Mouse (Mus musculus): Measurements from ENCODE around the gene Kif26a. TPM values are rescaled to one million over a fixed set of nuclear protein-coding genes. Genes with fewer than 3 reads are reported as not detected.

The Kif26a gene
- polyA plus RNA-seq, 1 experiment from 2014 or later: 0.22 TPM

GRCm38 (mm10) chr12:112130957-112131356 is 15.1 kb upstream of the Kif26a start:
- 0 out of 2 replicates have a peak, but pooled peaks have one; percentile 30 for ATAC-seq (ENCODE audit: insufficient read depth)
- whole genome bisulfite sequencing (ENCODE audit: insufficient replicate concordance): 13% methylated on average over 31 of the region's 32 CpGs
- H3K36me3 ChIP-seq (replicated peaks): no peaks in the 10 kb centered on the region
- H3K27ac ChIP-seq (replicated peaks): no peak overlapping the region
- H3K27me3 ChIP-seq: peaks cover 57% of the 10 kb centered on the region
- H3K4me2 ChIP-seq: peak overlapping the region; percentile 72
- no peaks in the 10 kb centered on the region for H3K9me3 ChIP-seq (replicated peaks)
- no peak overlapping the region for H3K9ac ChIP-seq
- peaks cover 4% of the 10 kb centered on the region; the same call in 1 of the 2 replicates for H3K4me1 ChIP-seq (replicated peaks)
- H3K4me3 ChIP-seq (replicated peaks): peak overlapping the region; percentile 62

GRCm38 (mm10) chr12:112140231-112140630 is 5.8 kb upstream of the Kif26a start:
- no peak overlapping the region for H3K4me2 ChIP-seq
- ATAC-seq (ENCODE audit: insufficient read depth): no peak
- H3K4me3 ChIP-seq (replicated peaks): no peak overlapping the region
- H3K27me3 ChIP-seq: peaks cover 49% of the 10 kb centered on the region
- no peak overlapping the region for H3K27ac ChIP-seq (replicated peaks)
- 3% methylated on average over 5 of the region's 5 CpGs for WGBS (ENCODE audit: insufficient replicate concordance)
- peaks cover 8% of the 10 kb centered on the region for H3K4me1 ChIP-seq (replicated peaks)
- H3K9me3 ChIP-seq (replicated peaks): no peaks in the 10 kb centered on the region
- no peaks in the 10 kb centered on the region for H3K36me3 ChIP-seq (replicated peaks)
- H3K9ac ChIP-seq: no peak overlapping the region

GRCm38 (mm10) chr12:112140745-112141144 is 5.3 kb upstream of the Kif26a start:
- peaks cover 12% of the 10 kb centered on the region for H3K4me1 ChIP-seq (replicated peaks)
- H3K4me2 ChIP-seq: no peak overlapping the region
- 21% methylated on average over 7 of the region's 7 CpGs for WGBS (ENCODE audit: insufficient replicate concordance)
- no peaks in the 10 kb centered on the region for H3K36me3 ChIP-seq (replicated peaks)
- ATAC-seq (ENCODE audit: insufficient read depth): no peak
- peaks cover 54% of the 10 kb centered on the region for H3K27me3 ChIP-seq
- no peak overlapping the region for H3K9ac ChIP-seq
- no peak overlapping the region for H3K27ac ChIP-seq (replicated peaks)
- no peak overlapping the region for H3K4me3 ChIP-seq (replicated peaks)
- H3K9me3 ChIP-seq (replicated peaks): no peaks in the 10 kb centered on the region

DNA sequence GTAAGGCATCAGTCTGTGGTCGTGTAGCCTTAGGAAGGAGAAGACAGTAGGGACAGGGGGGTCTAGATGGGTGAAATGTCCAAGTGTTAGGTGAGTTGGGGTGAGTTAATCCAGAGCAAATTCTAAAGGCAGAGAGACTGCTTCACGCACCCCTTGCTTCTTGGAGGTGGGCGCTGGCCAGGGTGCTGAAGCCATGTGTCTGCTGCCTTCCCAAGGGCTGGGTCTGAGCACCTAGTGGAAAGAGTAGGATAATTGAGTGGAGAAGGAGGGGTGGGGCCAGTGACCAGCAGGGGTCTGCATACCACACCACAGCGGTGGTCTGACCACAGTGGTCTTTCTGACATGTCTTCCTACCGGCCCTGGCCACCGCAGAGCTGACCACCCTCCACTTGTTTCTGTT is 4.7 kb upstream of the Kif26a start:
- Histone ChIP-seq H3K4me1 (replicated peaks) (peaks cover 17% of the 10 kb centered on the region), H3K4me2 (no peak overlapping the region), H3K36me3 (replicated peaks) (no peaks in the 10 kb centered on the region), H3K9me3 (replicated peaks) (no peaks in the 10 kb centered on the region), H3K4me3 (replicated peaks) (no peak overlapping the region), H3K9ac (no peak overlapping the region), H3K27ac (replicated peaks) (no peak overlapping the region), H3K27me3 (peaks cover 59% of the 10 kb centered on the region)
- WGBS (ENCODE audit: insufficient replicate concordance): 2% methylated on average over 6 of the region's 6 CpGs
- no peak for ATAC-seq (ENCODE audit: insufficient read depth)

DNA sequence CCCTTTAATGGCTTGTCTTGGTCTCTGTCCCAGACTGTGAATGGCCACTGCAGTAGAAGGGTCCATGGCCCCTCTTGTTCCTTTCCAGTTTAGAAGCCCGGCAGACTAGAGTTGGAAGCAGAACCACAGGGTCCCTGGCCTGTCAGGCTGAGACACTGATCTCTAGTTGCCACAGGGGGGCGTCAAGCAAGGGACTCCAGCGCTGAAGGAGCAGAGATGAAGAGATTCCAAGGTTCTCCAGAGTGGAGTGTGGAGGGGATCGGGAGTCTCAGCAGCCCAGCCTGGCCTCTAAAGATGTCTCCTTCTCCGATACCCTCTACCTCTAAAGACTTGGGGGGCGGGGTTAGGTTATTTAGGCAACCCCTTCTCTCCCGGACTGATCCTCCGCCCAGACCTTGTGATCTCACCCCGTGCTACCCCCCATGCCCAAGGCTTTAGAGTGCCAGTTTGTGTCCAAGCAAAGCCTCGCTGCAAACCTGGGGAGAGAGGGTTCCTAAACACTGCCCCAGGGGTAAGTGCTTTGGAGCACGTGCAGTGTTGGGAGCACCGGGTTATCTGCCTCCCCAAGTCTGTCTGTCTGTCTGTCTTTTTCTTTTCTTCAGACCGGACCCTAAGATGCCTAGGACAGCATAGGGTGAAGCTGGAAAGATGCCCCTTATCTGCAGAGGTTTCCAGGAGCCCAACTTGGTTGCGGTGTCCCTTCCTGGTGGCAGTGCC is 2.7 kb upstream of the Kif26a start:
- no peak overlapping the region for H3K27ac ChIP-seq (replicated peaks)
- H3K4me1 ChIP-seq (replicated peaks): peaks cover 21% of the 10 kb centered on the region
- H3K27me3 ChIP-seq: peaks cover 79% of the 10 kb centered on the region
- H3K36me3 ChIP-seq (replicated peaks): no peaks in the 10 kb centered on the region
- no peak overlapping the region for H3K9ac ChIP-seq
- no peak overlapping the region for H3K4me2 ChIP-seq
- 5% methylated on average over 14 of the region's 14 CpGs for WGBS (ENCODE audit: insufficient replicate concordance)
- no peak overlapping the region for H3K4me3 ChIP-seq (replicated peaks)
- no peak for ATAC-seq (ENCODE audit: insufficient read depth)
- no peaks in the 10 kb centered on the region for H3K9me3 ChIP-seq (replicated peaks)

GRCm38 (mm10) chr12:112143833-112144201 is 2.2 kb upstream of the Kif26a start:
- under 1% methylated on average over 51 of the region's 52 CpGs for WGBS (ENCODE audit: insufficient replicate concordance)
- Histone ChIP-seq H3K9ac (no peak overlapping the region), H3K27ac (replicated peaks) (no peak overlapping the region), H3K9me3 (replicated peaks) (no peaks in the 10 kb centered on the region), H3K4me1 (replicated peaks) (peaks cover 21% of the 10 kb centered on the region), H3K4me3 (replicated peaks) (0 out of 2 replicates have a peak overlapping the region, but pooled peaks have one; percentile 17), H3K36me3 (replicated peaks) (no peaks in the 10 kb centered on the region), H3K27me3 (peaks cover 84% of the 10 kb centered on the region), H3K4me2 (peak overlapping the region; percentile 33; the same call in 1 of the 2 replicates)
- ATAC-seq (ENCODE audit: insufficient read depth): no peak

GRCm38 (mm10) chr12:112144377-112145115 is 1.5 kb upstream of the Kif26a start:
- no peaks in the 10 kb centered on the region for H3K36me3 ChIP-seq (replicated peaks)
- WGBS (ENCODE audit: insufficient replicate concordance): 3% methylated on average over 46 of the region's 46 CpGs
- H3K4me1 ChIP-seq (replicated peaks): peaks cover 21% of the 10 kb centered on the region
- H3K9ac ChIP-seq: no peak overlapping the region
- ATAC-seq (ENCODE audit: insufficient read depth): no peak
- no peak overlapping the region for H3K4me2 ChIP-seq
- no peak overlapping the region for H3K27ac ChIP-seq (replicated peaks)
- 0 out of 2 replicates have a peak overlapping the region, but pooled peaks have one; percentile 17 for H3K4me3 ChIP-seq (replicated peaks)
- H3K27me3 ChIP-seq: peaks cover 84% of the 10 kb centered on the region
- H3K9me3 ChIP-seq (replicated peaks): no peaks in the 10 kb centered on the region

DNA sequence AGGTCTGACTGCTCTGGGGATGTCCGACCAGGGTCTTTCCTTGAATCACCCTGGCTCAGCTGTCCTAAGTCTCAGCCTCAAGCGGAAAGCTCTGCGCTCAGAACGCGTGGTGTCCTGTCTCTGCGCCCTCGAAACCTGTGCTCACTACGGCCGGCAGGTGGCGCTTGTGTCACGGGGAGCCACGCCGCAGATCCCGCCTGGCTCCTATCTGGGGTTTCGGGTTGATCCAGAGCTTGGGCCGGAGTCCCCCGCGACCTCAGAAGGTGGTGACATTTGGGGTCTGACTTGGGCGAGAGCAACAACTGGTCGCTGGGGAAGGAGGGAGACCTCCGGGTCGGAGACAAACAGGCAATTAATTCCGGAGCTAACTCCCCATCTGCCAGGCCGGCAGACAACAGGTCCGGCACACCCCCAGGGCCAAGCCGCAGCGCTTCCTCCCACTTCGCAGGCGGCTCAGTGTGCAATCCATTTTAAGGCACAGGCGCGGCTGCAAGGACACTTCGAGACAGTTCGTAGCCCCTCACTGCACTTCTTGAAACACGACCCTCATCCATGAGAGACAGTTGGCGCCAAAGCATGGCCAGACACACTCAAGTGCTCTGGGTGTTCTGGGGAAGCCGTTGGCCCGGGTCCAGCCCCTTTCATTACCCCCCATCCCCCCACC is 665 bp upstream of the Kif26a start:
- Histone ChIP-seq H3K4me3 (replicated peaks) (peak overlapping the region; percentile 40), H3K27me3 (peaks cover 84% of the 10 kb centered on the region), H3K4me2 (peak overlapping the region; percentile 63), H3K36me3 (replicated peaks) (no peaks in the 10 kb centered on the region), H3K27ac (replicated peaks) (no peak overlapping the region), H3K9me3 (replicated peaks) (no peaks in the 10 kb centered on the region), H3K9ac (no peak overlapping the region), H3K4me1 (replicated peaks) (peaks cover 21% of the 10 kb centered on the region)
- WGBS (ENCODE audit: insufficient replicate concordance): 1% methylated on average over 37 of the region's 37 CpGs
- ATAC-seq (ENCODE audit: insufficient read depth): peak; percentile 30; the same call in 1 of the 2 replicates

DNA sequence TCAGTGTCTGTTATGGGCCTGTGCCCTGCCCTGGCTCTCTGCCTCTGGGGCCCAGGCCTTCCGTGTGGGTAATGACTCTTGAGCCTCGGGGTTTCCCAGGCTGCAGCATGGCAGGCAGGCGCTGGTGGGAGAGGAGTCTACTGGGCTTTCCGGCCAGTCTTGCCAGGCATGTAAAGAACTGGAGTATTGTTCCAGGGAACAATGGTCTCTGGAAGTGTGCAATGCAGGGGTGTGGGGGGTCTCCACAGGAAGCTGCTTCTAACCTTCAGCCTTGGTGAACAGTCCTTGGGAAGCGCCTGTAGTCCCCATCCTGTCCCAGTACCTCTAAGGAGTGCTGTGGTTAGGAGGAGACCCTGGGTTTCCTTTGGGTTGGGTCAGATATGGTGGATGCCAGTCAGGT is 1.4 kb downstream of the Kif26a start:
- 38% methylated on average over 5 of the region's 5 CpGs for WGBS (ENCODE audit: insufficient replicate concordance)
- H3K27me3 ChIP-seq: peaks cover 64% of the 10 kb centered on the region
- H3K36me3 ChIP-seq (replicated peaks): no peaks in the 10 kb centered on the region
- no peak overlapping the region for H3K4me2 ChIP-seq
- H3K4me1 ChIP-seq (replicated peaks): peaks cover 25% of the 10 kb centered on the region
- ATAC-seq (ENCODE audit: insufficient read depth): no peak
- no peak overlapping the region for H3K27ac ChIP-seq (replicated peaks)
- no peak overlapping the region for H3K9ac ChIP-seq
- no peaks in the 10 kb centered on the region for H3K9me3 ChIP-seq (replicated peaks)
- H3K4me3 ChIP-seq (replicated peaks): no peak overlapping the region

GRCm38 (mm10) chr12:112150011-112150410 is 4.0 kb downstream of the Kif26a start:
- WGBS (ENCODE audit: insufficient replicate concordance): 60% methylated on average over 7 of the region's 7 CpGs
- Histone ChIP-seq H3K9ac (no peak overlapping the region), H3K4me3 (replicated peaks) (no peak overlapping the region), H3K4me1 (replicated peaks) (peaks cover 18% of the 10 kb centered on the region), H3K9me3 (replicated peaks) (no peaks in the 10 kb centered on the region), H3K36me3 (replicated peaks) (no peaks in the 10 kb centered on the region), H3K4me2 (no peak overlapping the region), H3K27ac (replicated peaks) (no peak overlapping the region), H3K27me3 (peaks cover 38% of the 10 kb centered on the region)
- no peak for ATAC-seq (ENCODE audit: insufficient read depth)

Measured in liver, embryonic 15.5 days (tissue).